Mouse (Mus musculus) activated CD4-positive, CD25-positive, alpha-beta regulatory T cell, adult 4 months (primary cell): ENCODE measurements around the gene Camsap2. TPM values are rescaled to one million over a fixed set of nuclear protein-coding genes. Genes with fewer than 3 reads are reported as not detected.

Experiments used
- ATAC-seq: one replicate; pipeline ENCODE4 v1.8.0; 2017
- polyA plus RNA-seq, 2 experiments: library from polyadenylated mRNA; unstranded; fragments of 100-300 nt; shearing (Covaris generic); gene quantifications; one replicate each; pipeline ENCODE4 v1.2.1; 2017

The Camsap2 gene
- polyA plus RNA-seq, 2 experiments from 2014 or later, result 3.7 to 4.7 TPM

- ATAC-seq, result peak; percentile 64
These were observed 90.7 kb downstream of the Camsap2 start for GRCm38 (mm10) chr1:136255174-136255573.

- ATAC-seq, result peak; percentile 24
These were observed 91.3 kb downstream of the Camsap2 start for GRCm38 (mm10) chr1:136254503-136255065.

- ATAC-seq, result no peak
These were observed 92.4 kb downstream of the Camsap2 start for GRCm38 (mm10) chr1:136253472-136253871.

GRCm38 (mm10) chr1:136249662-136250061 lies 96.2 kb downstream of the Camsap2 start:
- no peak for ATAC-seq

- peak; percentile 52 for ATAC-seq
These were observed 98.5 kb downstream of the Camsap2 start for GRCm38 (mm10) chr1:136247393-136247792.

GRCm38 (mm10) chr1:136244469-136244868 lies 101.4 kb downstream of the Camsap2 start:
- no peak for ATAC-seq

GRCm38 (mm10) chr1:136241801-136242200 lies 104.1 kb downstream of the Camsap2 start:
- ATAC-seq, result no peak

GRCm38 (mm10) chr1:136238495-136238894 lies 107.4 kb downstream of the Camsap2 start:
- ATAC-seq, result no peak

- no peak for ATAC-seq
These were observed 111.3 kb downstream of the Camsap2 start for GRCm38 (mm10) chr1:136234595-136235092.

GRCm38 (mm10) chr1:136233892-136234594 lies 111.9 kb downstream of the Camsap2 start, which contains the start of gene Inava:
Gene Inava, minus strand, starts transcription at chr1:136234264.
- peak; percentile 61 for ATAC-seq

GRCm38 (mm10) chr1:136232986-136233790 lies 112.7 kb downstream of the Camsap2 start:
- ATAC-seq, result no peak

GRCm38 (mm10) chr1:136232285-136232926 lies 113.5 kb downstream of the Camsap2 start:
- ATAC-seq, result no peak

GRCm38 (mm10) chr1:136231596-136231995 lies 114.3 kb downstream of the Camsap2 start:
- ATAC-seq, result no peak

GRCm38 (mm10) chr1:136230201-136230600 lies 115.7 kb downstream of the Camsap2 start:
- no peak for ATAC-seq

GRCm38 (mm10) chr1:136229040-136229373 lies 116.9 kb downstream of the Camsap2 start:
- ATAC-seq, result no peak

- ATAC-seq, result no peak
These were observed 117.4 kb downstream of the Camsap2 start for GRCm38 (mm10) chr1:136228328-136229039.

- no peak for ATAC-seq
These were observed 118.0 kb downstream of the Camsap2 start for GRCm38 (mm10) chr1:136227870-136228269.

- no peak for ATAC-seq
These were observed 119.3 kb downstream of the Camsap2 start for GRCm38 (mm10) chr1:136226626-136227025.

GRCm38 (mm10) chr1:136225846-136226245 lies 120.1 kb downstream of the Camsap2 start:
- ATAC-seq, result no peak

GRCm38 (mm10) chr1:136223758-136224342 lies 122.1 kb downstream of the Camsap2 start:
- no peak for ATAC-seq

- no peak for ATAC-seq
These were observed 123.5 kb downstream of the Camsap2 start for GRCm38 (mm10) chr1:136222386-136222785.
